Mouse (Mus musculus) neural tube, embryonic 13.5 days (tissue): ENCODE measurements at regions not wholly inside any gene's neighbourhood (a gene's known extent, or its start where the extent isn't known, plus 50 kb on each side); places are given as distances from the start of the nearest gene placed in this dataset.

Experiments
- ATAC-seq: fragments of 200-750 bp; cut with Nextera tagmentation; 2 replicates; pipeline ENCODE4 v1.8.0; 2017; ENCODE audit warnings: low read depth, mild to moderate bottlenecking, moderate TSS enrichment, moderate library complexity
- H3K27ac ChIP-seq: fragments of 300-500 bp; sonication (generic); replicated peaks from 2 replicates; pipeline ENCODE4 v1.5.1; 2015; ENCODE audit warnings: moderate library complexity, mild to moderate bottlenecking, inconsistent platforms
- H3K27me3 ChIP-seq: fragments of 300-500 bp; sonication (generic); 2 replicates; pipeline ENCODE4 v1.6.1; 2015; ENCODE audit warnings: mild to moderate bottlenecking, inconsistent platforms
- H3K36me3 ChIP-seq: fragments of 300-500 bp; sonication (generic); 2 replicates; pipeline ENCODE4 v1.6.1; 2015; ENCODE audit warnings: mild to moderate bottlenecking, inconsistent platforms
- H3K4me1 ChIP-seq: fragments of 300-500 bp; sonication (generic); replicated peaks from 2 replicates; pipeline ENCODE4 v1.6.1; 2015; ENCODE audit warnings: inconsistent platforms
- H3K4me2 ChIP-seq: fragments of 300-500 bp; sonication (generic); 2 replicates; pipeline ENCODE4 v1.6.1; 2015; ENCODE audit warnings: inconsistent platforms, mild to moderate bottlenecking, moderate library complexity
- H3K4me3 ChIP-seq: fragments of 300-500 bp; sonication (generic); 2 replicates; pipeline ENCODE4 v1.5.1; 2015; ENCODE audit warnings: mild to moderate bottlenecking, inconsistent platforms
- H3K9ac ChIP-seq: fragments of 300-500 bp; sonication (generic); 2 replicates; pipeline ENCODE4 v1.6.1; 2015; ENCODE audit warnings: moderate library complexity, mild to moderate bottlenecking, inconsistent platforms
- H3K9me3 ChIP-seq: fragments of 300-500 bp; sonication (generic); 2 replicates; pipeline ENCODE4 v1.6.1; 2016; ENCODE audit warnings: inconsistent platforms
- WGBS: fragments of 180-500 bp; shearing (Covaris S2); methylation state at CpG from one replicate; pipeline ENCODE4 v1.1.7; 2015; 5-methylcytosine and 5-hydroxymethylcytosine counted together

GRCm38 (mm10) chr12:92823090-92823786 lies 974.3 kb upstream of the Sel1l start:
- Histone ChIP-seq H3K9ac (no peak overlapping the region), H3K4me1 (no peaks in the 10 kb centered on the region), H3K4me2 (no peak overlapping the region), H3K36me3 (no peaks in the 10 kb centered on the region), H3K4me3 (no peak overlapping the region), H3K27ac (no peak overlapping the region), H3K27me3 (no peaks in the 10 kb centered on the region), H3K9me3 (no peaks in the 10 kb centered on the region)
- no peak for ATAC-seq
- 78% methylated on average over 10 of the region's 10 CpGs for WGBS

- WGBS: 66% methylated on average over 3 of the region's 3 CpGs
- no peak overlapping the region for H3K9ac ChIP-seq
- H3K27me3 ChIP-seq: no peaks in the 10 kb centered on the region
- no peaks in the 10 kb centered on the region for H3K9me3 ChIP-seq
- H3K27ac ChIP-seq: no peak overlapping the region
- H3K36me3 ChIP-seq: no peaks in the 10 kb centered on the region
- H3K4me2 ChIP-seq: no peak overlapping the region
- no peaks in the 10 kb centered on the region for H3K4me1 ChIP-seq
- ATAC-seq: no peak
- no peak overlapping the region for H3K4me3 ChIP-seq
Observed at GRCm38 (mm10) chr12:92818610-92819009, 969.7 kb upstream of the Sel1l start.

GRCm38 (mm10) chr12:92801121-92801520 lies 952.2 kb upstream of the Sel1l start:
- Histone ChIP-seq H3K4me1 (no peaks in the 10 kb centered on the region), H3K4me2 (no peak overlapping the region), H3K27ac (no peak overlapping the region), H3K9ac (no peak overlapping the region), H3K27me3 (no peaks in the 10 kb centered on the region), H3K36me3 (no peaks in the 10 kb centered on the region), H3K9me3 (no peaks in the 10 kb centered on the region), H3K4me3 (no peak overlapping the region)
- 95% methylated on average over 1 of the region's 1 CpGs for WGBS
- ATAC-seq: no peak

GRCm38 (mm10) chr12:92783362-92783761 lies 934.4 kb upstream of the Sel1l start:
- no peak for ATAC-seq
- H3K27me3 ChIP-seq: no peaks in the 10 kb centered on the region
- 93% methylated on average over 1 of the region's 1 CpGs for WGBS
- no peaks in the 10 kb centered on the region for H3K9me3 ChIP-seq
- H3K9ac ChIP-seq: no peak overlapping the region
- H3K4me1 ChIP-seq: no peaks in the 10 kb centered on the region
- no peak overlapping the region for H3K4me3 ChIP-seq
- H3K27ac ChIP-seq: no peak overlapping the region
- H3K4me2 ChIP-seq: no peak overlapping the region
- H3K36me3 ChIP-seq: no peaks in the 10 kb centered on the region

- ATAC-seq: no peak
- Histone ChIP-seq H3K27ac (no peak overlapping the region), H3K4me1 (no peaks in the 10 kb centered on the region), H3K36me3 (no peaks in the 10 kb centered on the region), H3K9me3 (no peaks in the 10 kb centered on the region), H3K4me2 (no peak overlapping the region), H3K9ac (no peak overlapping the region), H3K4me3 (no peak overlapping the region), H3K27me3 (no peaks in the 10 kb centered on the region)
- WGBS: 70% methylated on average over 3 of the region's 3 CpGs
Observed at GRCm38 (mm10) chr12:92779695-92780292, 930.8 kb upstream of the Sel1l start.

GRCm38 (mm10) chr12:92775668-92776067 lies 926.7 kb upstream of the Sel1l start:
- Histone ChIP-seq H3K9ac (no peak overlapping the region), H3K4me1 (no peaks in the 10 kb centered on the region), H3K4me3 (no peak overlapping the region), H3K27me3 (no peaks in the 10 kb centered on the region), H3K9me3 (no peaks in the 10 kb centered on the region), H3K4me2 (no peak overlapping the region), H3K27ac (no peak overlapping the region), H3K36me3 (no peaks in the 10 kb centered on the region)
- 63% methylated on average over 5 of the region's 5 CpGs for WGBS
- no peak for ATAC-seq

GRCm38 (mm10) chr12:92748576-92748975 lies 899.6 kb upstream of the Sel1l start:
- Histone ChIP-seq H3K36me3 (no peaks in the 10 kb centered on the region), H3K27me3 (no peaks in the 10 kb centered on the region), H3K27ac (no peak overlapping the region), H3K9me3 (no peaks in the 10 kb centered on the region), H3K4me3 (no peak overlapping the region), H3K4me1 (no peaks in the 10 kb centered on the region), H3K4me2 (no peak overlapping the region), H3K9ac (no peak overlapping the region)
- no peak for ATAC-seq
- WGBS: 95% methylated on average over 1 of the region's 1 CpGs

- Histone ChIP-seq H3K4me2 (no peak overlapping the region), H3K9me3 (no peaks in the 10 kb centered on the region), H3K4me3 (no peak overlapping the region), H3K9ac (no peak overlapping the region), H3K27ac (no peak overlapping the region), H3K27me3 (no peaks in the 10 kb centered on the region), H3K36me3 (no peaks in the 10 kb centered on the region), H3K4me1 (peaks cover 5% of the 10 kb centered on the region; the same call in 1 of the 2 replicates)
- no peak for ATAC-seq
- 92% methylated on average over 3 of the region's 3 CpGs for WGBS
Observed at GRCm38 (mm10) chr12:92740818-92741217, 891.9 kb upstream of the Sel1l start.

- no peaks in the 10 kb centered on the region for H3K9me3 ChIP-seq
- no peak overlapping the region for H3K9ac ChIP-seq
- H3K36me3 ChIP-seq: no peaks in the 10 kb centered on the region
- H3K27ac ChIP-seq: no peak overlapping the region
- no peak overlapping the region for H3K4me2 ChIP-seq
- peaks cover 5% of the 10 kb centered on the region; the same call in 1 of the 2 replicates for H3K4me1 ChIP-seq
- no peaks in the 10 kb centered on the region for H3K27me3 ChIP-seq
- no peak for ATAC-seq
- H3K4me3 ChIP-seq: no peak overlapping the region
- 83% methylated on average over 3 of the region's 3 CpGs for WGBS
Observed at GRCm38 (mm10) chr12:92739196-92739595, 890.2 kb upstream of the Sel1l start.

- Histone ChIP-seq H3K36me3 (no peaks in the 10 kb centered on the region), H3K4me2 (no peak overlapping the region), H3K9ac (no peak overlapping the region), H3K4me1 (peaks cover 5% of the 10 kb centered on the region; the same call in 1 of the 2 replicates), H3K4me3 (no peak overlapping the region), H3K27ac (no peak overlapping the region), H3K9me3 (no peaks in the 10 kb centered on the region), H3K27me3 (no peaks in the 10 kb centered on the region)
- no peak for ATAC-seq
- WGBS: 71% methylated on average over 12 of the region's 12 CpGs
Observed at GRCm38 (mm10) chr12:92737623-92738370, 888.8 kb upstream of the Sel1l start.

- no peaks in the 10 kb centered on the region for H3K27me3 ChIP-seq
- H3K27ac ChIP-seq: no peak overlapping the region
- H3K4me3 ChIP-seq: no peak overlapping the region
- H3K9ac ChIP-seq: no peak overlapping the region
- H3K4me1 ChIP-seq: no peaks in the 10 kb centered on the region
- ATAC-seq: no peak
- no peak overlapping the region for H3K4me2 ChIP-seq
- no peaks in the 10 kb centered on the region for H3K36me3 ChIP-seq
- WGBS: 87% methylated on average over 3 of the region's 3 CpGs
- no peaks in the 10 kb centered on the region for H3K9me3 ChIP-seq
Observed at GRCm38 (mm10) chr12:92723022-92723421, 874.1 kb upstream of the Sel1l start.

GRCm38 (mm10) chr12:92713415-92713814 lies 864.5 kb upstream of the Sel1l start:
- H3K4me2 ChIP-seq: no peak overlapping the region
- H3K27ac ChIP-seq: no peak overlapping the region
- 93% methylated on average over 16 of the region's 16 CpGs for WGBS
- no peaks in the 10 kb centered on the region for H3K36me3 ChIP-seq
- no peak overlapping the region for H3K4me3 ChIP-seq
- no peaks in the 10 kb centered on the region for H3K27me3 ChIP-seq
- ATAC-seq: no peak
- peaks cover 3% of the 10 kb centered on the region; the same call in 1 of the 2 replicates for H3K4me1 ChIP-seq
- H3K9ac ChIP-seq: no peak overlapping the region
- H3K9me3 ChIP-seq: no peaks in the 10 kb centered on the region
